Mouse (Mus musculus) lung, adult 2 months (tissue): ENCODE data around the gene Patl2. TPM values are rescaled to one million over a fixed set of nuclear protein-coding genes. Genes with fewer than 3 reads are reported as not detected.

Source experiments
- DNase-seq: peaks from one replicate; pipeline ENCODE4 v3.0.0; 2022
- H3K4me1 ChIP-seq: fragments of 200-500 bp; 2 replicates; pipeline ENCODE4 v1.6.1; 2011; ENCODE audit warnings: low read length; ENCODE audit not compliant: control insufficient read depth, insufficient read depth
- H3K4me3 ChIP-seq: fragments of 200-500 bp; replicated peaks from 2 replicates; pipeline ENCODE3; 2011; ENCODE audit warnings: low read depth, mild to moderate bottlenecking, control low read depth, low read length; ENCODE audit errors: extremely low read depth
- CTCF ChIP-seq: fragments of 200-500 bp; IDR thresholded peaks from 2 replicates; pipeline ENCODE4 v1.5.1; 2011; ENCODE audit warnings: mild to moderate bottlenecking, low read length, control low read depth; ENCODE audit not compliant: insufficient read depth
- POLR2A ChIP-seq: fragments of 200-500 bp; IDR thresholded peaks from 2 replicates; pipeline ENCODE4 v1.6.1; 2011; ENCODE audit warnings: low read depth, mild to moderate bottlenecking, control low read depth, low read length, borderline replicate concordance; ENCODE audit errors: extremely low read depth
- WGBS: fragments of 180-500 bp; shearing (Covaris S2); methylation state at CpG from one replicate; pipeline ENCODE4 v1.1.7; 2018; 5-methylcytosine and 5-hydroxymethylcytosine counted together
- polyA plus RNA-seq: library from polyadenylated mRNA; depleted of rRNA; stranded (reverse); fragments of >200 nt; gene quantifications from 2 replicates; pipeline ENCODE4 v1.2.3, GENCODE M21; 2012; rRNA removed

Patl2 gene
- polyA plus RNA-seq, 1 experiment: not detected

DNA sequence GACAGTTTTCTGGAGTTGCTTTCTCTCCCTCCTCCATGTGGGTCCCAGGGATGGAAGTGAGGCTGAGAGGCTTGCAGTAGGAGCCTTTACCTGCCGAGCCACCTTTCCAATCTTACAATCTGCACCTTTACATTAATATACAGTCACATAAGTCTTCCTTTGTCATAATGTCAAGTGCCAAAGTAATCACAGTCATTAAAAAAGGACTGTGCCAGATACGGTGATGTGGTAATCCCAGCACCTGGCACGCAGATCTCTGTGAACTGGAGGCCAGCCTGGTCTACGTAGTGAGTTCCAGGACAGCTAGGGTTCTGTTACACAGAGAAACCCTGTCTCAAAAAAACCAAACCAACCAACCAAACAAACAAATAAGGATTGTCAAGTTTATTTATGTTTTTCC, 92.1 kb downstream of the Patl2 start:
- WGBS: 87% methylated on average over 4 of the region's 4 CpGs
- DNase-seq: no peak
- Histone ChIP-seq H3K4me3 (no peak overlapping the region), H3K4me1 (no peaks in the 10 kb centered on the region)
- no peak for TF ChIP-seq CTCF
- no peak for TF ChIP-seq POLR2A

DNA sequence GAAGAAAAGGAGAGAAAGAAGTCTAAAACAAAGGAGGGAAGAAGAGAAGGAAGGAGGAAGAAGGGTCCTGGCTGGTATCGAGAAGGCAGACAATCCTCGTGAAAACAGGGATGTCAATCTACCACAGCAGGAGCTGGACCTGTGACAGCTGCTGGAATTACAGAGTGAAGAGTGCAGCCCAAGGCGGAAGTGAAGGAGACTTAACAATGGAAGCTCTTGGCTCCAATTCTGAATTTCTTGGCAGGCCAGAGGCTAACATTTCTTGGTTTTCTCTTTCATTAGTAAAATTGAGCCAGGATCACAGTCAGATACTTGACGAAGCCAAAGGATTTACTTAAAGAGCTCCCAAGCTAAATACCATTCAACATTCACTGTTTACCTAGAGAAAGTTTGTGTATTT, 99.5 kb downstream of the Patl2 start:
- DNase-seq: no peak
- WGBS: 45% methylated on average over 4 of the region's 4 CpGs
- H3K4me1 ChIP-seq: peaks cover 11% of the 10 kb centered on the region
- H3K4me3 ChIP-seq: no peak overlapping the region
- TF ChIP-seq POLR2A: no peak

DNA sequence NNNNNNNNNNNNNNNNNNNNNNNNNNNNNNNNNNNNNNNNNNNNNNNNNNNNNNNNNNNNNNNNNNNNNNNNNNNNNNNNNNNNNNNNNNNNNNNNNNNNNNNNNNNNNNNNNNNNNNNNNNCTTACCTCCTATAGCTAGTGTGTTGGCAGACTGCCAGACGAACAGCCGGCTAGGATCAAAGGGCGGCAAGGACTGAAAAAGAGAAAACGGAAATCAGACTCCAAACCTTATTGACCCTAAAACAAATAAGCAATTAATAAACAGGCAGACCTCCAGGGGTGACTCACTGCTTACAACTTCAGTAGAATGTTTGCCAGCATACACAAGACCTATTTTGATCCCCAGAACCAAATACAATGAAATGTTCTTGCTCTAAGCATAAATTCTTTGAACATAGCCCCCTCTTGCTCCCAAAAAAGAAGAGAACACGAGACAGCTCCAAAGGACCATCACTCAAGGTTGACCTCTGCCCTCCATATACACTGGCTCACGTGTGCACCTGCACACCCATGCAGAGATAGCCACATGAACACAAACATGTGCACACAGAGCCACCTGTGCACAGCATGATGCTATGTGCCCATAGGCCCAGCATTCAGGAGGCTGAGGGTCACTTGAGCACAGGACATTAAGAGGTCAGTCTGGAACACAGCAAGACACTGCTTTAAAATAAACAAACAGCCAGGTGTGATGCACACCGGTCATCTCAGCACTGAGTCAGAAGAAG, 104.1 kb downstream of the Patl2 start:
- TF ChIP-seq CTCF (no peak), POLR2A (no peak)
- 27% methylated on average over 7 of the region's 7 CpGs for WGBS
- Histone ChIP-seq H3K4me1 (peaks cover 11% of the 10 kb centered on the region), H3K4me3 (no peak overlapping the region)
- no peak for DNase-seq

Other genes starting within 250 kb of the Patl2 start
- gene Ctdspl2, start 230.2 kb downstream of the Patl2 start, polyA plus RNA-seq: 4.6 and 5.8 TPM in 2 replicates
- not detected in 2 replicates for gene Mageb3, start 230.1 kb downstream of the Patl2 start, polyA plus RNA-seq
- gene Eif3j1, start 157.6 kb downstream of the Patl2 start, polyA plus RNA-seq: 3.1 and 3.9 TPM in 2 replicates
- 7.4 and 9.2 TPM in 2 replicates for gene Spg11, start 67.8 kb downstream of the Patl2 start, polyA plus RNA-seq
- gene B2m, start 38.5 kb downstream of the Patl2 start, polyA plus RNA-seq: 1,104 and 1,411 TPM in 2 replicates
- 0.08 TPM in 1 of 2 replicates, not detected in the other for gene Trim69, start 25.5 kb downstream of the Patl2 start, polyA plus RNA-seq
- gene Terb2, start 83 bp upstream of the Patl2 start, polyA plus RNA-seq: not detected in 2 replicates
- gene Sord, start 48.6 kb upstream of the Patl2 start, polyA plus RNA-seq: 15.3 and 21.9 TPM in 2 replicates
- gene Duox2, start 112.3 kb upstream of the Patl2 start, polyA plus RNA-seq: 0.68 and 0.72 TPM in 2 replicates
- 0.50 and 0.75 TPM in 2 replicates for gene Duoxa2, start 112.7 kb upstream of the Patl2 start, polyA plus RNA-seq
- 0.23 and 9.9 TPM in 2 replicates for gene Duoxa1, start 127.5 kb upstream of the Patl2 start, polyA plus RNA-seq
- 2.7 TPM in 1 of 2 replicates, not detected in the other for gene Duox1, start 129.5 kb upstream of the Patl2 start, polyA plus RNA-seq
- gene Shf, start 183.0 kb upstream of the Patl2 start, polyA plus RNA-seq: 4.5 and 6.4 TPM in 2 replicates
- 1.5 and 2.7 TPM in 2 replicates for gene Slc28a2, start 240.3 kb upstream of the Patl2 start, polyA plus RNA-seq